Mouse (Mus musculus) MEL (cell line): ENCODE data around the gene Oas3. TPM values are rescaled to one million over a fixed set of nuclear protein-coding genes. Genes with fewer than 3 reads are reported as not detected.

ENCODE experiments used
- DNase-seq: peaks from one replicate; pipeline ENCODE4 v3.0.0; 2011; ENCODE audit warnings: low read depth, low spot score
- H3K27ac ChIP-seq: 2 replicates; pipeline ENCODE4 v1.5.1; 2012; ENCODE audit warnings: low read depth, mild to moderate bottlenecking, control low read depth, low read length, moderate library complexity; ENCODE audit not compliant: control insufficient read depth
- H3K27me3 ChIP-seq, 2 experiments: fragments of 150-350 bp in 1 of 2; sonication (generic) in 1 of 2; 2 replicates each; pipeline ENCODE4 v1.6.1; 2012; ENCODE audit warnings: low read length in 2 of 2, mild to moderate bottlenecking in 2 of 2, improper control_type of control experiment in 1 of 2, moderate library complexity in 1 of 2; ENCODE audit not compliant: insufficient read depth in 2 of 2, control insufficient read depth in 1 of 2
- H3K36me3 ChIP-seq, 2 experiments: 2 replicates each; pipeline ENCODE4 v1.6.1; 2012 to 2014; ENCODE audit warnings: low read length in 2 of 2, improper control_type of control experiment in 1 of 2, inconsistent platforms in 1 of 2, mild to moderate bottlenecking in 1 of 2; ENCODE audit not compliant: insufficient read depth in 2 of 2, control insufficient read depth in 1 of 2
- H3K4me1 ChIP-seq, 2 experiments: fragments of 150-350 bp in 1 of 2; sonication (generic) in 1 of 2; 2 replicates each; pipeline ENCODE4 v1.6.1; 2012; ENCODE audit warnings: low read length in 2 of 2, improper control_type of control experiment in 1 of 2, mild to moderate bottlenecking in 1 of 2; ENCODE audit not compliant: insufficient read depth in 2 of 2, control insufficient read depth in 1 of 2
- H3K4me3 ChIP-seq, 2 experiments: fragments of 150-350 bp in 1 of 2; sonication (generic) in 1 of 2; 2 replicates each; pipeline ENCODE4 v1.5.1; 2012; ENCODE audit warnings: low read depth in 2 of 2, low read length in 2 of 2, mild to moderate bottlenecking in 2 of 2, moderate library complexity in 2 of 2, control low read depth in 1 of 2, improper control_type of control experiment in 1 of 2; ENCODE audit not compliant: control insufficient read depth in 1 of 2, insufficient read depth in 1 of 2
- H3K79me2 ChIP-seq: 2 replicates; pipeline ENCODE4 v1.6.1; 2012; ENCODE audit warnings: mild to moderate bottlenecking, low read length, moderate library complexity; ENCODE audit not compliant: control insufficient read depth, poor library complexity, insufficient read depth
- H3K9ac ChIP-seq: 2 replicates; pipeline ENCODE4 v1.6.1; 2012; ENCODE audit warnings: low read depth, mild to moderate bottlenecking, control low read depth, low read length, moderate library complexity; ENCODE audit not compliant: control insufficient read depth, poor library complexity, severe bottlenecking
- H3K9me3 ChIP-seq: fragments of 150-350 bp; sonication (generic); replicated peaks from 2 replicates; pipeline ENCODE4 v1.6.1; 2012; ENCODE audit warnings: mild to moderate bottlenecking, low read length, improper control_type of control experiment, moderate library complexity; ENCODE audit not compliant: insufficient read depth
- CHD1 ChIP-seq: IDR thresholded peaks from 2 replicates; pipeline ENCODE4 v1.6.1; 2012; ENCODE audit warnings: low read depth, mild to moderate bottlenecking, inconsistent platforms, low read length, improper control_type of control experiment
- CHD2 ChIP-seq: IDR thresholded peaks from 2 replicates; pipeline ENCODE4 v1.6.1; 2011; ENCODE audit warnings: low read length, improper control_type of control experiment
- CTCF ChIP-seq, 3 experiments: IDR thresholded peaks in 2 of 3; conservative IDR thresholded peaks in 1 of 3; 2 replicates each; pipeline ENCODE4 v1.5.1; 2011 to 2012; ENCODE audit warnings: low read length in 3 of 3, low read depth in 2 of 3, mild to moderate bottlenecking in 2 of 3, improper control_type of control experiment in 1 of 3, inconsistent platforms in 1 of 3, mixed read lengths in 1 of 3, moderate library complexity in 1 of 3; ENCODE audit not compliant: control insufficient read depth in 1 of 3, insufficient read depth in 1 of 3, poor library complexity in 1 of 3, severe bottlenecking in 1 of 3
- ELF1 ChIP-seq: IDR thresholded peaks from 2 replicates; pipeline ENCODE4 v1.6.1; 2014; ENCODE audit warnings: low read depth, mild to moderate bottlenecking, inconsistent platforms, low read length, improper control_type of control experiment, moderate library complexity
- EP300 ChIP-seq, 2 experiments: IDR thresholded peaks; 2 replicates each; pipeline ENCODE4 v1.6.1; 2011; ENCODE audit warnings: improper control_type of control experiment in 2 of 2, low read length in 2 of 2, low read depth in 1 of 2, mild to moderate bottlenecking in 1 of 2
- GABPA ChIP-seq: IDR thresholded peaks from 2 replicates; pipeline ENCODE4 v1.6.1; 2012; ENCODE audit warnings: low read depth, mild to moderate bottlenecking, inconsistent platforms, low read length, improper control_type of control experiment, moderate library complexity
- JUND ChIP-seq: IDR thresholded peaks from 2 replicates; pipeline ENCODE4 v1.6.1; 2011; ENCODE audit warnings: low read depth, mild to moderate bottlenecking, improper control_type of control experiment, low read length
- MYB ChIP-seq: IDR thresholded peaks from 2 replicates; pipeline ENCODE4 v1.6.1; 2011; ENCODE audit warnings: mild to moderate bottlenecking, low read depth, low read length, improper control_type of control experiment
- MYC ChIP-seq: IDR thresholded peaks from 2 replicates; pipeline ENCODE4 v1.6.1; 2011; ENCODE audit warnings: low read depth, mild to moderate bottlenecking, low read length, improper control_type of control experiment, moderate library complexity
- NELFE ChIP-seq: IDR thresholded peaks from 2 replicates; pipeline ENCODE4 v1.6.1; 2011; ENCODE audit warnings: low read depth, low read length, improper control_type of control experiment
- POLR2A ChIP-seq, 2 experiments: IDR thresholded peaks; 2 replicates each; pipeline ENCODE4 v1.6.1; 2011 to 2012; ENCODE audit warnings: low read length in 2 of 2, mild to moderate bottlenecking in 2 of 2, control low read depth in 1 of 2, improper control_type of control experiment in 1 of 2, low read depth in 1 of 2, moderate library complexity in 1 of 2; ENCODE audit not compliant: control insufficient read depth in 1 of 2, insufficient read depth in 1 of 2, poor library complexity in 1 of 2
- POLR2AphosphoS2 ChIP-seq: IDR thresholded peaks from 2 replicates; pipeline ENCODE4 v1.6.1; 2011; ENCODE audit warnings: low read length, improper control_type of control experiment
- POLR2AphosphoS5 ChIP-seq: IDR thresholded peaks from 2 replicates; pipeline ENCODE4 v1.6.1; 2012; ENCODE audit warnings: low read depth, borderline replicate concordance, mild to moderate bottlenecking, inconsistent platforms, low read length, moderate library complexity, mixed read lengths
- RAD21 ChIP-seq: IDR thresholded peaks from 2 replicates; pipeline ENCODE4 v1.6.1; 2011; ENCODE audit warnings: mild to moderate bottlenecking, low read depth, low read length, improper control_type of control experiment
- SIN3A ChIP-seq: IDR thresholded peaks from 2 replicates; pipeline ENCODE4 v1.6.1; 2012; ENCODE audit warnings: low read length, improper control_type of control experiment, inconsistent platforms
- TAL1 ChIP-seq: IDR thresholded peaks from 2 replicates; pipeline ENCODE4 v1.6.1; 2012; ENCODE audit warnings: mild to moderate bottlenecking, inconsistent platforms, low read length, moderate library complexity, mixed read lengths
- TBP ChIP-seq: IDR thresholded peaks from 2 replicates; pipeline ENCODE4 v1.8.0; 2011; ENCODE audit warnings: low read depth, low read length, improper control_type of control experiment
- TCF12 ChIP-seq: IDR thresholded peaks from 2 replicates; pipeline ENCODE4 v1.6.1; 2014; ENCODE audit warnings: low read depth, mild to moderate bottlenecking, inconsistent platforms, low read length, improper control_type of control experiment, moderate library complexity
- UBTF ChIP-seq: IDR thresholded peaks from 2 replicates; pipeline ENCODE4 v1.6.1; 2012; ENCODE audit warnings: low read depth, mild to moderate bottlenecking, inconsistent platforms, low read length, improper control_type of control experiment, moderate library complexity, borderline replicate concordance; ENCODE audit not compliant: insufficient read depth
- ZMIZ1 ChIP-seq: IDR thresholded peaks from 2 replicates; pipeline ENCODE4 v1.6.1; 2012; ENCODE audit warnings: low read depth, mild to moderate bottlenecking, inconsistent platforms, low read length, improper control_type of control experiment, moderate library complexity
- polyA plus RNA-seq, 2 experiments: library from polyadenylated mRNA; stranded (reverse) in 1 of 2; unstranded in 1 of 2; fragments of >175 nt in 1 of 2; fragments of >200 nt in 1 of 2; gene quantifications; 2 replicates each; pipeline versions ENCODE4 v1.2.1 to v1.2.4; 2012; ENCODE audit warnings: low replicate concordance in 2 of 2, low read depth in 1 of 2; ENCODE audit not compliant: insufficient read length in 2 of 2, insufficient read depth in 1 of 2, missing spikeins in 1 of 2
- total RNA-seq: library from RNA; depleted of rRNA; stranded (reverse); fragments of 300-350 nt; gene quantifications from 2 replicates; pipeline ENCODE4 v1.2.3, GENCODE M21; 2012

Gene Oas3
- total and polyA plus RNA-seq, 3 experiments: 1.9 to 4.0 TPM; not detected in 1

GRCm38 (mm10) chr5:120729319-120729718 is 48.1 kb downstream of the Oas3 start:
- H3K27me3 ChIP-seq: no peaks in the 10 kb centered on the region
- TF ChIP-seq CTCF (IDR thresholded peaks at IDR 0.05 in 2 of 3, conservative IDR thresholded peaks at IDR 0.05 in 1 of 3; ENCODE audit: control insufficient read depth in 1 of 3, insufficient read depth in 1 of 3, low read depth in 2 of 3, low read length in 3 of 3, poor library complexity in 1 of 3, severe bottlenecking in 1 of 3) (no peak), TAL1 (no peak), POLR2A (IDR thresholded peaks at IDR 0.05; ENCODE audit: control insufficient read depth in 1 of 2, insufficient read depth in 1 of 2, low read depth in 1 of 2, low read length in 2 of 2, poor library complexity in 1 of 2) (no peak), POLR2AphosphoS5 (no peak), CHD1 (no peak), RAD21 (no peak), POLR2AphosphoS2 (no peak), ELF1 (no peak), SIN3A (no peak), TBP (no peak), MYC (no peak), MYB (no peak), GABPA (no peak), EP300 (IDR thresholded peaks at IDR 0.05; ENCODE audit: low read depth in 1 of 2, low read length in 2 of 2) (no peak), JUND (no peak), CHD2 (no peak)
- H3K9ac ChIP-seq: no peak overlapping the region
- no peaks in the 10 kb centered on the region for H3K36me3 ChIP-seq
- H3K4me1 ChIP-seq: no peaks in the 10 kb centered on the region
- no peak overlapping the region for H3K27ac ChIP-seq
- H3K9me3 ChIP-seq: no peaks in the 10 kb centered on the region
- H3K79me2 ChIP-seq: no peaks in the 10 kb centered on the region
- no peak for DNase-seq
- no peak overlapping the region for H3K4me3 ChIP-seq

- Histone ChIP-seq H3K79me2 (no peaks in the 10 kb centered on the region), H3K4me3 (no peak overlapping the region), H3K27ac (no peak overlapping the region), H3K4me1 (no peaks in the 10 kb centered on the region), H3K36me3 (no peaks in the 10 kb centered on the region), H3K27me3 (no peaks in the 10 kb centered on the region), H3K9ac (no peak overlapping the region), H3K9me3 (no peaks in the 10 kb centered on the region)
- TF ChIP-seq ZMIZ1 (no peak), UBTF (no peak), TCF12 (no peak), NELFE (no peak)
- no peak for DNase-seq
These were observed 51.5 kb downstream of the Oas3 start for GRCm38 (mm10) chr5:120725811-120726455.
